ENCODE assay signal across 8 mouse cellular contexts in the genomic region with DNA sequence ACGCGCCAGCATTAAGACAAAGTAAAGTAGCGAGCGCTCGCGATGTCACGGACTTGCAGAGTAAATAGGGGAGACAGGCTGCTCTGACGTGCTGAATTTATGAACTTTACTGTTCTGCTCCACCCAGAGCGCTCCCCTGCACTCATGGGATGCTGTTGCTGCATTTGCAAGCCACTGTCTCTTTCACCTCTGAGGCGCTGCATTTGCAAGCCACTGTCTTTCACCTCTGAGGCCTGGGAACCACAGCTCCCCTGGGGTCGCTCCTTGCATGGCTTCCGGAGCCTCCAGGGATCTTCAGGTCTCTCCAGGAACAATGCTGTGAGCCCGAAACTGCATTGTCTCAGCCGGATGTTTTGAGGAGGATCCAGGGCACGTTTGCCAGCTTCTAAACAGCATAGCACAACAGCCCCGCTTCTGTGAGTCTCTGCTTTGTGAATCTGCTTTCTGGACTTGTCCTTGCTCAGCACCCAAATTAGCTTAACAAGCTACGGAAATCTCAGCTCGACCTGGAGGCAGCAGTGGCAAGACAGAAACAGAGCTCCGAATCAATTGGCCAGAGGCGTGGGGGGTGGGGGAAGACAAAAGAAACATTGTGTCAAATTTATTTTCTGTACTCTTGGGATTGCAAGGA.
DNase-seq lines count a peak whose midpoint lies in the region; ATAC-seq and TF ChIP-seq lines count a peak whose summit lies in the region.

No protein-coding gene starts in this region.

- peak; percentile 45 for ATAC-seq in forebrain, embryonic 15.5 days (replicated peaks)
- ATAC-seq in hindbrain, embryonic 15.5 days (ENCODE audit: low FRiP score, low read depth), result peak; percentile 57
- no peak for ATAC-seq in limb, embryonic 12.5 days (ENCODE audit: insufficient number of reproducible peaks, insufficient read depth, low FRiP score, low TSS enrichment, low read depth)

- H3K4me2 ChIP-seq in forebrain, embryonic 15.5 days (replicated peaks), result peak overlapping the region; percentile 97
- H3K4me2 ChIP-seq in hindbrain, embryonic 15.5 days, result peak overlapping the region; percentile 95
- peak overlapping the region; percentile 94 for H3K4me2 ChIP-seq in limb, embryonic 12.5 days

- H3K4me3 ChIP-seq in MEL (ENCODE audit: control insufficient read depth in 1 of 2, insufficient read depth in 1 of 2, low read depth in 2 of 2, low read length in 2 of 2), result peak overlapping the region; percentile 73 to 92
- H3K4me3 ChIP-seq in forebrain, embryonic 15.5 days, result peak overlapping the region; percentile 53
- H3K4me3 ChIP-seq in hindbrain, embryonic 15.5 days, result peak overlapping the region; percentile 49
- H3K4me3 ChIP-seq in limb, embryonic 12.5 days (replicated peaks), result peak overlapping the region; percentile 44

- no peak for TF ChIP-seq EP300 in MEL (IDR thresholded peaks at IDR 0.05; ENCODE audit: low read depth in 1 of 2, low read length in 2 of 2)

- peak overlapping the region; percentile 23 for H3K27ac ChIP-seq in MEL (ENCODE audit: control insufficient read depth, low read depth, low read length)
- H3K27ac ChIP-seq in forebrain, embryonic 15.5 days (replicated peaks), result peak overlapping the region; percentile 87
- peak overlapping the region; percentile 94 for H3K27ac ChIP-seq in hindbrain, embryonic 15.5 days (replicated peaks)
- H3K27ac ChIP-seq in limb, embryonic 12.5 days, result no peak overlapping the region

- no peak for TF ChIP-seq POLR2A in MEL (IDR thresholded peaks at IDR 0.05; ENCODE audit: control insufficient read depth in 1 of 2, insufficient read depth in 1 of 2, low read depth in 1 of 2, low read length in 2 of 2, poor library complexity in 1 of 2)

- TF ChIP-seq CTCF in MEL (IDR thresholded peaks at IDR 0.05 in 2 of 3, conservative IDR thresholded peaks at IDR 0.05 in 1 of 3; ENCODE audit: control insufficient read depth in 1 of 3, insufficient read depth in 1 of 3, low read depth in 2 of 3, low read length in 3 of 3, poor library complexity in 1 of 3, severe bottlenecking in 1 of 3), result no peak

- WGBS in forebrain, embryonic 15.5 days, result 0% methylated on average over 20 of the region's 20 CpGs
- 0% methylated on average over 20 of the region's 20 CpGs for WGBS in hindbrain, embryonic 15.5 days
- under 1% methylated on average over 20 of the region's 20 CpGs for WGBS in limb, embryonic 12.5 days

- peak overlapping the region; percentile 70 for H3K9ac ChIP-seq in MEL (ENCODE audit: control insufficient read depth, low read depth, low read length, poor library complexity, severe bottlenecking)
- peak overlapping the region; percentile 72 for H3K9ac ChIP-seq in forebrain, embryonic 15.5 days (replicated peaks)
- peak overlapping the region; percentile 72 for H3K9ac ChIP-seq in hindbrain, embryonic 15.5 days
- peak overlapping the region; percentile 42; the same call in 1 of the 2 replicates for H3K9ac ChIP-seq in limb, embryonic 12.5 days (replicated peaks)

- H3K9me3 ChIP-seq in MEL (replicated peaks; ENCODE audit: insufficient read depth, low read length), result no peaks in the 10 kb centered on the region
- H3K9me3 ChIP-seq in forebrain, embryonic 15.5 days, result no peaks in the 10 kb centered on the region
- H3K9me3 ChIP-seq in hindbrain, embryonic 15.5 days, result no peaks in the 10 kb centered on the region
- no peaks in the 10 kb centered on the region for H3K9me3 ChIP-seq in limb, embryonic 12.5 days

- H3K4me1 ChIP-seq in MEL (ENCODE audit: control insufficient read depth in 1 of 2, insufficient read depth in 2 of 2, low read length in 2 of 2), result peaks cover 6 to 23% of the 10 kb centered on the region in 2 experiments
- H3K4me1 ChIP-seq in forebrain, embryonic 15.5 days, result peaks cover 25% of the 10 kb centered on the region
- peaks cover 38% of the 10 kb centered on the region for H3K4me1 ChIP-seq in hindbrain, embryonic 15.5 days (replicated peaks)
- H3K4me1 ChIP-seq in limb, embryonic 12.5 days (replicated peaks), result peaks cover 13% of the 10 kb centered on the region

- DNase-seq in MEL (ENCODE audit: low read depth, low spot score), result peak; percentile 79
- peak; percentile 32 for DNase-seq in brain, embryonic 18.5 days (ENCODE audit: low read depth, low spot score)
- peak; percentile 61 for DNase-seq in neural tube, embryonic 10.5 days (ENCODE audit: extremely low spot score, low spot score)
- DNase-seq in thymus, postnatal 4 days, result no peak
- DNase-seq in natural killer cell, adult 2 months (ENCODE audit: low spot score in 2 of 2), result no peak

- H3K27me3 ChIP-seq in MEL (ENCODE audit: control insufficient read depth in 1 of 2, insufficient read depth in 2 of 2, low read length in 2 of 2), result no peaks in the 10 kb centered on the region
- H3K27me3 ChIP-seq in forebrain, embryonic 15.5 days, result no peaks in the 10 kb centered on the region
- H3K27me3 ChIP-seq in hindbrain, embryonic 15.5 days, result no peaks in the 10 kb centered on the region
- H3K27me3 ChIP-seq in limb, embryonic 12.5 days, result peaks cover 4% of the 10 kb centered on the region

- TF ChIP-seq RAD21 in MEL (IDR thresholded peaks at IDR 0.05; ENCODE audit: low read depth, low read length), result no peak

- peaks cover 0 to 20% of the 10 kb centered on the region in 2 experiments; a peak in 2 of 4 replicates for H3K36me3 ChIP-seq in MEL (ENCODE audit: control insufficient read depth in 1 of 2, insufficient read depth in 2 of 2, low read length in 2 of 2)
- H3K36me3 ChIP-seq in forebrain, embryonic 15.5 days, result no peaks in the 10 kb centered on the region
- no peaks in the 10 kb centered on the region for H3K36me3 ChIP-seq in hindbrain, embryonic 15.5 days
- H3K36me3 ChIP-seq in limb, embryonic 12.5 days, result no peaks in the 10 kb centered on the region

- no peaks in the 10 kb centered on the region; the same call in 1 of the 2 replicates for H3K79me2 ChIP-seq in MEL (ENCODE audit: control insufficient read depth, insufficient read depth, low read length, poor library complexity)

TF ChIP-seq in MEL, 35 proteins besides CTCF, POLR2A, EP300 and RAD21:
- TF ChIP-seq ETS1 (IDR thresholded peaks at IDR 0.05; ENCODE audit: low read depth, low read length) (no peak), MAZ (IDR thresholded peaks at IDR 0.05; ENCODE audit: low read depth, low read length) (no peak), MYB (IDR thresholded peaks at IDR 0.05; ENCODE audit: low read depth, low read length) (no peak), MYC (IDR thresholded peaks at IDR 0.05; ENCODE audit: low read depth, low read length) (0 out of 2 replicates have a peak, but pooled peaks have one; percentile 23), E2F4 (IDR thresholded peaks at IDR 0.05; ENCODE audit: borderline replicate concordance, low read depth, low read length) (no peak), TAL1 (IDR thresholded peaks at IDR 0.05; ENCODE audit: low read length) (no peak), BHLHE40 (IDR thresholded peaks at IDR 0.05; ENCODE audit: borderline replicate concordance, low read depth, low read length) (no peak), GATA1 (IDR thresholded peaks at IDR 0.05; ENCODE audit: low read depth, low read length) (no peak), MXI1 (IDR thresholded peaks at IDR 0.05; ENCODE audit: low read depth, low read length) (0 out of 2 replicates have a peak, but pooled peaks have one; percentile 11)

Comparison
In these comparisons a context has a peak if more than half of its experiments do, and no peak if none do; other contexts are left out.
1. DNase-seq: peak in MEL (single experiment), brain, embryonic 18.5 days (single experiment) and neural tube, embryonic 10.5 days (single experiment); none in thymus, postnatal 4 days (single experiment) and natural killer cell, adult 2 months (0 of 2).
2. Peak in every context shown above with its lines, with median percentiles within 50 percentile points of each other: H3K4me3 ChIP-seq, H3K9ac ChIP-seq and H3K4me2 ChIP-seq.